Mouse (Mus musculus): ENCODE data around the gene Borcs6.

Gene Borcs6

DNA sequence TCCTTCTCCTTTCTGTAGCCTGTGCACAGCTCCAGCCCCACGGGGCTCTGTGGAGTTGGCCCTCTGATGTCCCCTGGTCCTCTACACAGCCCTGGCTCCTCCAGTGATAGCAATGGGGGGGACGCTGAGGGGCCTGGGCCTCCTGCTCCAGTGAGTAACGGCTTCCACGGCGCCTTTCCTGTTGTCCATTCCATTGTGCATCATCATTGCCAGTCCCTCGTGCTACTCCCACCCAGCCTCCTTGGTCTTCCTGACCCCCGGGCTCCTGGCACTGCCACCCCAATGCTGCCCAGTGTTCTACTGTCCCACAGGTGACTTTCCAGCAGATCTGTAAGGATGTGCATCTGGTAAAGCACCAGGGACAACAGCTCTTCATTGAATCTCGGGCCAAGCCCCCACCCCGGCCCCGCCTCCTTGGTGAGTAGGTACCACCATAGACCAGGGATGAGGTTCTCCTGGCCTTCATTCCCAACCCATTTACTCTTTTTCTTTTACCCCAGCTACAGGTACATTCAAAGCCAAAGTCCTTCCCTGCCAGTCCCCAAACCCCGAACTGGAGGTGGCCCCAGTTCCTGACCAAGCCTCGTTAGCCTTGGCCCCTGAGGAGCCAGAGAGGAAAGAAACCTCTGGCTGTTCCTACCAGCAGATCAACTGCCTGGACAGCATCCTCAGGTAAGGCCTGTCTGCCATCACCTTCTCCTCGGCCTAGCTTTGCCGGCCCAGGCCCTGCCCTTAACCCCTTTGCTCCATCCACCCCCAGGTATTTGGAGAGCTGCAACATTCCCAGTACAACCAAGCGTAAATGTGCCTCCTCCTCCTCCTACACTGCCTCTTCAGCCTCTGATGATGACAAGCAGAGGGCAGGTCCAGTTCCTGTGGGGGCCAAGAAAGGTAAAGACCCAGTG lies 44.3 kb downstream of the Borcs6 start:
- no peak for DNase-seq (ENCODE audit: low read depth)

DNA sequence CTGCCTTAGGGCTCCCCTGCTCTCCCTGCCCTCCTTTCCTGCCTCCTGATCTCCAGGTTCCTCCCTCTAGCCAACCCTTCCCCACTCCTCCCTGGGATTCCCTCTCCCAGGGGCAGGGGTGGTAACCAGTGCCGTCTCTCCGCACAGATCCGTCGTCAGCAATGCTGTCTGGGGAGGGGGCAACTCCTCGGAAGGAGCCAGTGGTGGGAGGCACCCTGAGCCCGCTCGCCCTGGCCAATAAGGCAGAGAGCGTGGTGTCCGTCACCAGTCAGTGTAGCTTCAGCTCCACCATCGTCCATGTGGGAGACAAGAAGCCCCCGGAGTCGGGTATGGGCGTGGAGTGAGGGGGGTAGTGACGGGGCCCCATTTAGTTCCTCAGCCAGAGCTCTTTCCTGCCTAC lies 45.0 kb downstream of the Borcs6 start:
- DNase-seq (ENCODE audit: low read depth) = no peak

DNA sequence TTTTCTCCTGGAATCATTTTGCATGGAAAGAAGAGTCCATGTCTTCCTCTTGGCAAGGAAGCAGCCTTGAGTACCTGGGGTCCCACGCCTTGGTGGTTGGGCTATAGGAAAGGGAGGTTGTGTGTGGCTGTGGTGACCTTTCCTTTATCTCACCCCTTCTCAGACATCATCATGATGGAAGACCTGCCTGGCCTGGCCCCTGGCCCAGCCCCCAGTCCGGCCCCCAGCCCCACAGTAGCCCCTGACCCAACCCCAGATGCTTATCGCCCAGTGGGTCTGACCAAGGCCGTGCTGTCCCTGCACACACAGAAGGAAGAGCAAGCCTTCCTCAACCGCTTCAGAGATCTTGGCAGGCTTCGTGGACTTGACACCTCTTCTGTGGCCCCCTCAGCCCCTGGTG lies 45.7 kb downstream of the Borcs6 start:
- no peak for DNase-seq (ENCODE audit: low read depth)

DNA sequence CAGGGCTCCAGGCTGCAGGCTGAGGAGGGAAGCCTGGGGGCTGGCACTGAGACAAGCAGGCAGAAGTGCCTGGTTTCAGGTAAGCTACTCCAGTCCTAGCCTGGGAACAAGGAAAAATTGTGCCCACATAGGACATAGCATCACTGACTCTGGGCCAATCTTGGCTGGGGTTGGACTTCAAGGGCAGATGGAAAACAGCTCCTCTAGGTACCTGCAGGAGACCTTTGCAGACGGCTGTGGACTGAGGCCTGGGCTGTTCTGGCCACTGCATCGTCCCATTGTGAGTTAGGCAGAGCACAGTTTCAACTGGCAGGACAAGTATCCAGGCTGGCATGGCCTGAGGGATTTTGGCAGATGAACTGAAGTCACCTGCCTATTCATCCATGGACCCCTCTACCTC lies 46.3 kb downstream of the Borcs6 start:
- DNase-seq (ENCODE audit: low read depth) = no peak

DNA sequence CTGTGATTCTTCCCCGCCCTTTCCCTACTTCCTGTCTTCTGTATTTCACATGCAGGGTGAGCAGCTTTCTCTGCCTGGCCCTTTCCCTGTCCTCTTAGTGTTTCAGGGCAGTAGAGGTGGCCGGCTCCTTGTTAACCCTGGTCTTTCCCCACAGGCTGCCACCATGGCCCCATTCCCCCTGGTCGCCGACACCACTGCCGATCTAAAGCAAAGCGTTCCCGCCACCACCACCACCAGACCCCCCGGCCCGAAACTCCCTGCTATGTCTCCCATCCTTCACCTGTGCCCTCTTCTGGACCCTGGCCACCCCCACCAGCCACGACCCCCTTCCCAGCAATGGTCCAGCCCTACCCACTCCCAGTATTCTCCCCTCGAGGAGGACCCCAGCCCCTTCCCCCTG lies 46.8 kb downstream of the Borcs6 start:
- DNase-seq (ENCODE audit: low read depth) = no peak

DNA sequence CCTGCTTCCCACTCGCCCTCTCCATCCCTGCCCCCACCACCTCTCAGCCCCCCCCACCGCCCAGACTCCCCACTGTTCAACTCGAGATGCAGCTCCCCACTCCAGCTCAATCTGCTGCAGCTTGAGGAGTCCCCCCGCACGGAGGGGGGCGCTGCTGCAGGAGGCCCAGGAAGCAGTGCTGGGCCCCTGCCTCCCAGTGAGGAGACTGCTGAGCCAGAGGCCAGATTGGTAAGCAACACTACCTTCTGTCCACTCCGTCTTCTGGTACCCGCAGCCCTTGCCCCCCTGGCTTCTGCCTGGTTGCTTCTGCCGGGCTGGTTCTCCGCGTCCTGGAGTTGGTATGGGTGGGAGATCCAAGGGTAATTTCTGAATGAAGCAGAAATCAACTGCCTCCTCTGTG lies 47.3 kb downstream of the Borcs6 start:
- no peak for DNase-seq (ENCODE audit: low read depth)

DNA sequence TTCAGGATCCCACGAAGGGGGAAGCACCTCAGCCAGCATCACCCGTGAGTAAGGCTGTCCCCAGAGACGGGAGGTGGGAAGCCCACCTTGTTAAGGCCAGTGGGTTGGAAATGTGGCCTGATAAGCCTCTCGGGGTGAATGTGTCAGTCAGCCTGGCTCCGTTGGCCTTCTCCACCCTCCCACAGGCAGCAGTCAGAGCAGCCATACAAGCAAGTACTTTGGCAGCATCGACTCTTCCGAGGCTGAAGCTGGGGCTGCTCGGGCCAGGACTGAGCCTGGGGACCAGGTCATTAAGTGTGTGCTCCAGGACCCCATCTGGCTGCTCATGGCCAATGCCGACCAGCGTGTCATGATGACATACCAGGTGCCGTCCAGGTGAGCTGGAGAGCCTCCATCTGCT lies 48.2 kb downstream of the Borcs6 start:
- no peak for DNase-seq (ENCODE audit: low read depth)

DNA sequence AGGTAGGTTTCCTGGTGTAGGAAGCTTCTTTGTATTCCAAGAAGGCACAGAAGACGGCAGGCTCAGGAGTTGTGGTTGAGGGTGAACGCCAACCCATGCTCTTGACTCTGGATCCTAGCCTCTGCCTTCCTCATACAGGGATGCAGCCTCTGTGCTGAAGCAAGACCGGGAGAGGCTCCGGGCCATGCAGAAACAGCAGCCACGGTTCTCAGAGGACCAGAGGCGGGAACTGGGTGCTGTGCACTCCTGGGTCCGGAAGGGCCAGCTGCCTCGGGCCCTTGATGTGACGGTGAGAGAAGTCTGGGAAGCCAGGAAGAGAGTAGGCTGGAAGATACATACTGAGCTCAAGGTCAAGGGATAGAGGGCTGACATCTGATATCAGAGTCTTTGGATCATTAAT lies 48.7 kb downstream of the Borcs6 start:
- DNase-seq (ENCODE audit: low read depth) = no peak

DNA sequence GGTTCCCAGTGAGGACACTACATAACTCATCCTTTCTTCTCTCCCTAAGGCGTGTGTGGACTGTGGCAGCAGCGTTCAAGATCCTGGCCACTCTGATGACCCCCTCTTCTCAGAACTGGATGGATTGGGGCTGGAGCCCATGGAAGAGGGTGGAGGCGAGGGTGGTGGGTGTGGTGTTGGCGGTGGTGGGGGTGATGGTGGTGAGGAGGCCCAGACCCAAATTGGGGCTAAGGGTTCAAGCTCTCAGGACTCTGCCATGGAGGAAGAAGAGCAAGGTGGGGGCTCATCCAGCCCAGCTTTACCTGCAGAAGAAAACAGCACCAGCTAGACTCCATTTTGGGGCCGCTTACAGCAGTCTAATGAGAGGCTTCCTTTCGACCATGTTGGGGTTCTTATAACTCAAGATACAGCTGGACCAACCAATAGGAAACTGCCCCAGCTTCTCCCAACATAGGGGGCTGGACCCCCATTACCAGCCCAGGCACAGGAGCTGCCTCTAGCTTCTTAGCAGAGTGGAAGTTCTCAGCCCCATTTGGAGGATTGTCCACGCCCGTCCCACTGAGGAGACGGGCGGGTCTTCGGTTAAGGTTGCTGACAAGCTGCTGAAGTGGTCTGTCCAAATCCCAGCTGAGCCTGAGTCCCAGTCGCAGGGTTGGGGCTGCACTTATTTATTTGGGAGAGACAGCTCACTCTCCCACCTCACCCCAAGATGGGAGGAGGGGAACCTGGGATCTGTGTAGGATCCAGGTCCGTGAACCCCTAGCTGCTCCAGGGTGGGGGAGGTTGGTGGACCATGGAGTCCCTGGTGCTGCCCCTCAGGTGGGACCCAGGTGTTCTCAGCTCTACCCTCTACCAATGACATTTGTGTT lies 49.7 kb downstream of the Borcs6 start:
- no peak for DNase-seq (ENCODE audit: low read depth)

DNA sequence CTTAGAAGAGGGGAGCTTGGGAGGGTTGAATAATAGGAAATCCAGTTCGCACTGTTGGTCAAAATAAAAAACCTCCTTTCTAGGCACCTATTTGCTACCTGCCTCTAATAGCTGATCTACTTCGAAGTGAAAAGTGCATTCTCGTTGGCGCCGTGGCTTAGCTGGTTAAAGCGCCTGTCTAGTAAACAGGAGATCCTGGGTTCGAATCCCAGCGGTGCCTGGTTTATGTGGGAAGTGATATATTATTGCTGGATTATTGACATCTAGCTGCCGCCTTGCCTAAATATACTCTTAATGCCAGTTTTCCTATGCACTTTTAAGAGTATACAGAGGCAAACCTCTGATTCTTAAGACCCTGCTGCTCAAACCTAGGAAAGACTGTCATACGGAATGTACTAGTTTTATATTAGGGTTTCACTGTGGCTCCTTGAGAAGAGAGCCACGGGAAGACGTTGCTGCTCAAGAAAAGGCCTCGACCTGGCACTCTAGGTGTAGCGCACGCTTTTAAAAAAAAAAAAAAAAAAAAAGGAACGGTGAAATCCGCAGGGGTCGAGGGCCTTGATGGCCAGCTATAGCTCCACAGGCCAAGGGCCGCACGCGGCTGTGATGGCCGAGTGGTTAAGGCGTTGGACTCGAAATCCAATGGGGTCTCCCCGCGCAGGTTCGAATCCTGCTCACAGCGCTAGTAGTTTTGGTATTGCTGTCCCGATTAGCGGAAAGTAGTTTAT lies 51.0 kb downstream of the Borcs6 start:
- DNase-seq (ENCODE audit: low read depth) = peak; percentile 85

Data from c-Kit-positive CD71-negative TER-119-negative erythroid progenitor cells, embryonic 14.5 days (primary cell).